Mouse (Mus musculus): Measurements from ENCODE around the gene Gnao1.

Gene Gnao1

GRCm38 (mm10) chr8:93809686-93810027 lies at the start of gene Gnao1:
Gene Gnao1 (plus strand): TSS chr8:93809966.
- peak in 1 of 2 experiments; percentile 80 for DNase-seq

GRCm38 (mm10) chr8:93777605-93778004 lies 32.2 kb upstream of the Gnao1 start:
- peak; percentile 17 to 31 for DNase-seq

GRCm38 (mm10) chr8:93809226-93809625 lies 540 bp upstream of the Gnao1 start:
- DNase-seq, result no peak

- peak; percentile 97 for DNase-seq
Measured at GRCm38 (mm10) chr8:93810028-93810858, 477 bp downstream of the Gnao1 start.

- peak; percentile 66 to 67 for DNase-seq
Measured at GRCm38 (mm10) chr8:93810859-93811602, 1.3 kb downstream of the Gnao1 start.

- DNase-seq, result peak; percentile 66 to 72
Measured at GRCm38 (mm10) chr8:93811719-93812475, 2.1 kb downstream of the Gnao1 start.

- DNase-seq, result peak in 1 of 2 experiments; percentile 62
Measured at GRCm38 (mm10) chr8:93812566-93813404, 3.0 kb downstream of the Gnao1 start.

GRCm38 (mm10) chr8:93813405-93813761 lies 3.6 kb downstream of the Gnao1 start:
- peak; percentile 99 for DNase-seq

GRCm38 (mm10) chr8:93814266-93814665 lies 4.5 kb downstream of the Gnao1 start:
- DNase-seq, result peak in 1 of 2 experiments; percentile 45

GRCm38 (mm10) chr8:93816226-93816625 lies 6.5 kb downstream of the Gnao1 start:
- DNase-seq, result no peak

GRCm38 (mm10) chr8:93817366-93817765 lies 7.6 kb downstream of the Gnao1 start:
- no peak for DNase-seq

- peak in 1 of 2 experiments; percentile 26 for DNase-seq
Measured at GRCm38 (mm10) chr8:93819929-93820328, 10.2 kb downstream of the Gnao1 start.

GRCm38 (mm10) chr8:93821327-93821726 lies 11.6 kb downstream of the Gnao1 start:
- DNase-seq, result no peak

- DNase-seq, result no peak
Measured at GRCm38 (mm10) chr8:93825317-93825716, 15.6 kb downstream of the Gnao1 start.

- no peak for DNase-seq
Measured at GRCm38 (mm10) chr8:93830626-93831025, 20.9 kb downstream of the Gnao1 start.

GRCm38 (mm10) chr8:93835771-93836170 lies 26.0 kb downstream of the Gnao1 start:
- peak; percentile 82 to 89 for DNase-seq

- no peak for DNase-seq
Measured at GRCm38 (mm10) chr8:93839113-93839512, 29.3 kb downstream of the Gnao1 start.

- DNase-seq, result no peak
Measured at GRCm38 (mm10) chr8:93840486-93840885, 30.7 kb downstream of the Gnao1 start.

GRCm38 (mm10) chr8:93840956-93841752 lies 31.4 kb downstream of the Gnao1 start:
- peak; percentile 46 to 50 for DNase-seq

GRCm38 (mm10) chr8:93842574-93842973 lies 32.8 kb downstream of the Gnao1 start:
- no peak for DNase-seq

GRCm38 (mm10) chr8:93843858-93844502 lies 34.2 kb downstream of the Gnao1 start:
- peak; percentile 48 to 56 for DNase-seq

Data from cerebellum, postnatal 14 days (tissue).